Mouse (Mus musculus): ENCODE measurements around the gene Prpf8.

GRCm38 (mm10) chr11:75540710-75541581 is 54.3 kb downstream of the Prpf8 start:
- no peak for TF ChIP-seq CTCF (IDR thresholded peaks at IDR 0.05; ENCODE audit: low read depth)
- no peak for TF ChIP-seq EP300 (optimal IDR thresholded peaks at IDR 0.05)
